Mouse (Mus musculus) liver, embryonic 14.5 days (tissue): ENCODE results near the gene Mark2. TPM values are rescaled to one million over a fixed set of nuclear protein-coding genes. Genes with fewer than 3 reads are reported as not detected.

Experiments
- ATAC-seq: fragments of 200-750 bp; cut with Nextera tagmentation; 2 replicates; pipeline ENCODE4 v1.8.0; 2017; ENCODE audit warnings: moderate number of reproducible peaks, mild to moderate bottlenecking, moderate library complexity; ENCODE audit not compliant: insufficient read depth
- DNase-seq, 3 experiments: peaks; one replicate each; pipeline ENCODE4 v3.0.0-alpha.2; 2012 to 2013; ENCODE audit warnings: low read depth in 3 of 3, low spot score in 3 of 3
- H3K27ac ChIP-seq: fragments of 300-500 bp; sonication (generic); 2 replicates; pipeline ENCODE4 v1.5.1; 2014; ENCODE audit warnings: moderate library complexity, mild to moderate bottlenecking, control low read depth, inconsistent platforms
- H3K27me3 ChIP-seq: fragments of 300-500 bp; sonication (generic); 2 replicates; pipeline ENCODE4 v1.6.1; 2014; ENCODE audit warnings: mild to moderate bottlenecking, low read length, moderate library complexity; ENCODE audit not compliant: control insufficient read depth, insufficient read depth
- H3K36me3 ChIP-seq: fragments of 300-500 bp; sonication (generic); replicated peaks from 2 replicates; pipeline ENCODE4 v1.6.1; 2014; ENCODE audit warnings: low read depth; ENCODE audit not compliant: control insufficient read depth, insufficient read depth
- H3K4me1 ChIP-seq, 2 experiments: fragments of 200-500 bp in 1 of 2; fragments of 300-500 bp in 1 of 2; sonication (generic) in 1 of 2; replicated peaks; 2 replicates each; pipeline ENCODE4 v1.6.1; 2012 to 2014; ENCODE audit warnings: antibody characterized with exemption in 1 of 2, inconsistent platforms in 1 of 2, low read length in 1 of 2; ENCODE audit not compliant: control insufficient read depth in 2 of 2, insufficient read depth in 2 of 2
- H3K4me2 ChIP-seq: fragments of 300-500 bp; sonication (generic); 2 replicates; pipeline ENCODE4 v1.6.1; 2014; ENCODE audit warnings: low read depth, mild to moderate bottlenecking, control low read depth, moderate library complexity
- H3K4me3 ChIP-seq, 2 experiments: fragments of 200-500 bp in 1 of 2; fragments of 300-500 bp in 1 of 2; sonication (generic) in 1 of 2; 2 replicates each; pipeline ENCODE4 v1.5.1; 2012 to 2014; ENCODE audit warnings: low read depth in 2 of 2, low read length in 2 of 2, mild to moderate bottlenecking in 2 of 2, control low read depth in 1 of 2, inconsistent platforms in 1 of 2, moderate library complexity in 1 of 2; ENCODE audit not compliant: insufficient read depth in 1 of 2
- H3K9ac ChIP-seq: fragments of 300-500 bp; sonication (generic); replicated peaks from 2 replicates; pipeline ENCODE4 v1.6.1; 2014; ENCODE audit warnings: mild to moderate bottlenecking, control low read depth, moderate library complexity
- H3K9me3 ChIP-seq: fragments of 300-500 bp; sonication (generic); 2 replicates; pipeline ENCODE4 v1.6.1; 2016; ENCODE audit warnings: low read length, mixed read lengths; ENCODE audit not compliant: control insufficient read depth
- CTCF ChIP-seq: IDR thresholded peaks from 2 replicates; pipeline ENCODE4 v1.5.1; 2016; ENCODE audit warnings: antibody characterized with exemption, low read depth, control low read depth
- EP300 ChIP-seq: IDR thresholded peaks from 2 replicates; pipeline ENCODE4 v1.6.1; 2016; ENCODE audit warnings: antibody characterized with exemption, low read depth
- WGBS: fragments of 180-500 bp; shearing (Covaris S2); extraction: QIAGEN DNeasy Blood & Tissue Kit; methylation state at CpG from one replicate; pipeline ENCODE4 v1.1.7; 2014; ENCODE audit not compliant: insufficient replicate concordance; 5-methylcytosine and 5-hydroxymethylcytosine counted together
- polyA plus RNA-seq, 2 experiments: library from polyadenylated mRNA; depleted of rRNA in 1 of 2; stranded (reverse) in 1 of 2; unstranded in 1 of 2; fragments of >200 nt; fragmentation: Nextera tagmentation in 1 of 2; extraction: Ambion mirVana in 1 of 2; gene quantifications; 2 replicates each; pipeline versions ENCODE4 v1.2.1 to v1.2.3; 2012 to 2014

Mark2 gene
- polyA plus RNA-seq, 2 experiments: 14.3 to 17.4 TPM

- Histone ChIP-seq H3K4me3 (no peak overlapping the region), H3K4me2 (no peak overlapping the region), H3K27me3 (no peaks in the 10 kb centered on the region), H3K36me3 (no peaks in the 10 kb centered on the region), H3K27ac (no peak overlapping the region), H3K4me1 (peaks cover 17 to 28% of the 10 kb centered on the region in 2 experiments), H3K9ac (no peak overlapping the region), H3K9me3 (no peaks in the 10 kb centered on the region)
- DNase-seq: no peak
- no peak for ATAC-seq
- no peak for TF ChIP-seq EP300
- no peak for TF ChIP-seq CTCF
- WGBS: 64% methylated on average over 4 of the region's 4 CpGs
Observed at GRCm38 (mm10) chr19:7316822-7317221, 24.8 kb downstream of the Mark2 start.

DNA sequence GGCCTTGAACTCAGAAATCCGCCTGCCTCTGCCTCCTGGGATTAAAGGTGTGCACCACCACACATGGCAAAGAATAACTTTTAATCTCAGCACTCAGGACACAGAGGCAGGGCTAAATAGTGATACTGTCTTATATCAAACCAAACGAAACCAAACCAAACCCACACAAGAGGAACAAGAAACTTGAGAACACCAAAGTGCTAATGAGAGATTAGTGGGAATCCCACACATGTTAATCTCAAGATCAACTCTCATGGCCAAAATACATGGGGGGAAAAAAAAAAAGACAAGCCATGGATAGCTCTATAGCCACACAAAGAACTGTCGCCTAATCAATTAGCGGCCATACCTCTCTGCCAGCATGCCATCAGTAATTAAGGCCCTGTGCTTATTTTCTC lies 26.1 kb downstream of the Mark2 start:
- Histone ChIP-seq H3K27me3 (no peaks in the 10 kb centered on the region), H3K4me3 (no peak overlapping the region), H3K9ac (no peak overlapping the region), H3K36me3 (no peaks in the 10 kb centered on the region), H3K4me2 (no peak overlapping the region), H3K27ac (no peak overlapping the region), H3K4me1 (peaks cover 30 to 36% of the 10 kb centered on the region in 2 experiments), H3K9me3 (no peaks in the 10 kb centered on the region)
- WGBS: 61% methylated on average over 4 of the region's 4 CpGs
- ATAC-seq: no peak
- TF ChIP-seq CTCF (no peak), EP300 (no peak)
- DNase-seq: no peak

GRCm38 (mm10) chr19:7314976-7315586 lies 26.6 kb downstream of the Mark2 start:
- Histone ChIP-seq H3K9ac (no peak overlapping the region), H3K27ac (no peak overlapping the region), H3K4me1 (peaks cover 35 to 39% of the 10 kb centered on the region in 2 experiments), H3K4me3 (no peak overlapping the region), H3K4me2 (no peak overlapping the region), H3K36me3 (no peaks in the 10 kb centered on the region), H3K9me3 (no peaks in the 10 kb centered on the region), H3K27me3 (no peaks in the 10 kb centered on the region)
- WGBS: 54% methylated on average over 8 of the region's 8 CpGs
- ATAC-seq (no peak), DNase-seq (no peak)
- TF ChIP-seq CTCF (no peak), EP300 (no peak)

DNA sequence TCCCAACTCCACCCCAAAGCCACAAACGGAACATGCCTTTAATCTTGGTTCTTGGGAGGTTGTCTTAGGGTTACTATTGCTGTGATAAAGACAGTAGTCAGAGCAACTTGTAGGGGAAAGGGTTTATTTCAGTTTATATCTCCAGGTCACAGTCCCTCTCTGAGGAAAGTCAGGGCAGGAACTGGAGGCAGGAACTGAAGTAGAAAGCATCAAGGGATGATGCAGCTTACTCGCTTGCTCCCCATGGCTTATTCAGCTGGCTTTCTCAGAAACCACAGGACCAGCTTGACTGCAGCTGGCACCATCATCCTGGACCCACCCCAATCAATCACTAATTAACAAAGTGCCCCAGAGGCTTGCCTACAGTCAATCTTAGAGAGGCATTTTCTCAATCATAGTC lies 28.0 kb downstream of the Mark2 start:
- Histone ChIP-seq H3K27me3 (no peaks in the 10 kb centered on the region), H3K4me2 (no peak overlapping the region), H3K27ac (no peak overlapping the region), H3K9ac (no peak overlapping the region), H3K9me3 (no peaks in the 10 kb centered on the region), H3K4me1 (peaks cover 48 to 52% of the 10 kb centered on the region in 2 experiments), H3K4me3 (no peak overlapping the region), H3K36me3 (no peaks in the 10 kb centered on the region)
- DNase-seq: no peak
- WGBS: 18% methylated on average over 2 of the region's 2 CpGs
- TF ChIP-seq EP300 (no peak), CTCF (no peak)
- ATAC-seq: no peak

GRCm38 (mm10) chr19:7311306-7311705 lies 30.4 kb downstream of the Mark2 start:
- Histone ChIP-seq H3K4me3 (no peak overlapping the region), H3K27me3 (no peaks in the 10 kb centered on the region), H3K4me2 (peak overlapping the region; percentile 3; the same call in 1 of the 2 replicates), H3K27ac (no peak overlapping the region), H3K36me3 (no peaks in the 10 kb centered on the region), H3K9ac (no peak overlapping the region), H3K4me1 (peaks cover 70 to 71% of the 10 kb centered on the region in 2 experiments), H3K9me3 (no peaks in the 10 kb centered on the region)
- 23% methylated on average over 10 of the region's 10 CpGs for WGBS
- ATAC-seq: no peak
- TF ChIP-seq CTCF (no peak), EP300 (no peak)
- no peak for DNase-seq
